Mouse (Mus musculus) CD4-positive, CD25-positive, alpha-beta regulatory T cell, adult 2 months (primary cell): ENCODE data around the gene Pdxk.
A peak's percentile ranks its signal among the peaks of the same experiment; 100 is the strongest.
"Not testable (repeated sequence)": the region's sequence is repeated elsewhere in the genome, so short reads cannot be mapped to it uniquely, and the experiment has no call there.

Source experiments
- DNase-seq: peaks from one replicate; pipeline ENCODE4 v3.0.0-alpha.2; 2012; ENCODE audit warnings: low read depth, low spot score

The Pdxk gene

GRCm38 (mm10) chr10:78464792-78465207 is at the start of gene Pdxk:
Pdxk (minus strand) TSS chr10:78464975.
- peak; percentile 95 for DNase-seq

- DNase-seq: no peak
Observed at GRCm38 (mm10) chr10:78502986-78503733, 38.4 kb upstream of the Pdxk start.

- DNase-seq: peak; percentile 90
Observed at GRCm38 (mm10) chr10:78487431-78488086, 22.8 kb upstream of the Pdxk start.

GRCm38 (mm10) chr10:78486871-78487270 is 22.1 kb upstream of the Pdxk start:
- no peak for DNase-seq

- DNase-seq: not testable (repeated sequence)
Observed at GRCm38 (mm10) chr10:78485369-78485768, 20.6 kb upstream of the Pdxk start.

GRCm38 (mm10) chr10:78481928-78482499 is 17.2 kb upstream of the Pdxk start:
- peak; percentile 90 for DNase-seq

GRCm38 (mm10) chr10:78480954-78481927 is 16.5 kb upstream of the Pdxk start:
- no peak for DNase-seq

- DNase-seq: no peak
Observed at GRCm38 (mm10) chr10:78476821-78477220, 12.0 kb upstream of the Pdxk start.

GRCm38 (mm10) chr10:78474759-78475158 is 10.0 kb upstream of the Pdxk start:
- DNase-seq: no peak

GRCm38 (mm10) chr10:78473434-78473833 is 8.7 kb upstream of the Pdxk start:
- DNase-seq: no peak

- DNase-seq: no peak
Observed at GRCm38 (mm10) chr10:78472046-78472445, 7.3 kb upstream of the Pdxk start.

- DNase-seq: no peak
Observed at GRCm38 (mm10) chr10:78470582-78471313, 6.0 kb upstream of the Pdxk start.

- no peak for DNase-seq
Observed at GRCm38 (mm10) chr10:78467761-78468310, 3.1 kb upstream of the Pdxk start.

GRCm38 (mm10) chr10:78466647-78467046 is 1.9 kb upstream of the Pdxk start:
- DNase-seq: no peak

- peak; percentile 23 for DNase-seq
Observed at GRCm38 (mm10) chr10:78465472-78465871, 697 bp upstream of the Pdxk start.

- no peak for DNase-seq
Observed at GRCm38 (mm10) chr10:78464201-78464791, 479 bp downstream of the Pdxk start.

GRCm38 (mm10) chr10:78463769-78464167 is 1.0 kb downstream of the Pdxk start:
- DNase-seq: no peak

- DNase-seq: no peak
Observed at GRCm38 (mm10) chr10:78462945-78463768, 1.6 kb downstream of the Pdxk start.

- DNase-seq: peak; percentile 52
Observed at GRCm38 (mm10) chr10:78461767-78462166, 3.0 kb downstream of the Pdxk start.
